Mouse (Mus musculus) cortical plate, adult 2 months (tissue): ENCODE measurements at regions not wholly inside any gene's neighbourhood (a gene's known extent, or its start where the extent isn't known, plus 50 kb on each side); places are given as distances from the start of the nearest gene placed in this dataset.

ENCODE experiments used
- CTCF ChIP-seq: fragments of 200-500 bp; IDR thresholded peaks from 2 replicates; pipeline ENCODE4 v1.5.1; 2011; ENCODE audit warnings: mild to moderate bottlenecking, control low read depth, low read length; ENCODE audit not compliant: insufficient read depth; ENCODE audit errors: extremely low read depth
- POLR2A ChIP-seq: fragments of 200-500 bp; IDR thresholded peaks from 2 replicates; pipeline ENCODE4 v1.6.1; 2011; ENCODE audit warnings: mild to moderate bottlenecking, low read length, control low read depth; ENCODE audit not compliant: insufficient read depth; ENCODE audit errors: extremely low read depth

DNA sequence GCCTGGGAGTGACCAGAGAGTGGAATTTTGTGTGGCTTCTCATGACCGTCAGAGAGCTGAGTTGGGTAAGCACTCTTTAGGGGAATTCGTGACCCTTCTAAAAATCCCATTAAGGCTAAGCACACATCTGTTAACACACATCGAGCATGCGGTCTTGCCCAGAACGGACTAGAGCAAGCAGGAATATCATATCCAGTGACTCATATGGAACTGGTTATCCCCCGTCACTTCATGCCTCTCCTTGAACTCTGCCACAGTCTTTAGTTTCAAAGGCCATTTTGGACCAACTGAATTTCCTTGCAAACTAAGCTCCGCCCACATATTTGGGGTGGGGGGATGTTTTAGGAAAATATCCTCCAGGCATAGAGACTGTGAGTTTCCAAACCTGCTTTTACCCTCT, 186.7 kb upstream of the Usp24 start:
- TF ChIP-seq CTCF (no peak), POLR2A (no peak)
